Mouse (Mus musculus) ZHBTc4 (cell line): ENCODE measurements at regions not wholly inside any gene's neighbourhood (a gene's known extent, or its start where the extent isn't known, plus 50 kb on each side); places are given as distances from the start of the nearest gene placed in this dataset.
A peak's percentile ranks its signal among the peaks of the same experiment; 100 is the strongest.
"Not testable (repeated sequence)": the region's sequence is repeated elsewhere in the genome, so short reads cannot be mapped to it uniquely, and the experiment has no call there.

ENCODE experiments used
- DNase-seq: peaks from one replicate; pipeline ENCODE4 v3.0.0-alpha.2; 2011; ENCODE audit warnings: low read depth, low spot score

DNA sequence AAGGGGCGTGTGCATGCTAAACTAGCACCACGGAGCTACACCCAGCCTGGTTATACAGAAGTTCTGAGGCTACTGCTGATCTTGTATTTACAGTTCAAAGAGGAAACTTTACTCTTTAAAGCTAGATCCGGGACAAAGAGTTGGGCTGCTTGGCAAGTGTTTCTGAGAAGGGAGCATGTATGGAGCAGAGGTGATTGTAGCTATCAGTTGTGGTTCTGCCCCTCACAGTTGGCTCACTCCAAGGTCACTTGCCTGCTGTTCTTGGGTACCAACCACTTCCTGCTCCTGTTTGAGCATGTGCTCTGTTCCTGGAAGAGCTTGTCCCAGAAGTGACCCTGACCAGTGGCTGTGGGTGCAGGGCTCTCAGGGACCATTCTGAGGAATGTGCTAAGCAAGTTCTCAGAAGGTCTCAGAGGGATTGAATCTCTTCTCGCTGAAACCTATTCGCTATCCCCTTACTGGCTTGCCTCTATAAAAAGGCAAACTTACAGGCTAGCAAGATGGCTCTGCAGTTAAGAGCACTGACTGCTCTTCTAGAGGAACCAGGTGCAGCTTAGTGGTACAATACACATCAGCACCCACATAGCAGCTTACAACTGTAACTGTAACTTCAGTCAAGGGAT lies 94.9 kb upstream of the Max start:
- peak; percentile 83 for DNase-seq

DNA sequence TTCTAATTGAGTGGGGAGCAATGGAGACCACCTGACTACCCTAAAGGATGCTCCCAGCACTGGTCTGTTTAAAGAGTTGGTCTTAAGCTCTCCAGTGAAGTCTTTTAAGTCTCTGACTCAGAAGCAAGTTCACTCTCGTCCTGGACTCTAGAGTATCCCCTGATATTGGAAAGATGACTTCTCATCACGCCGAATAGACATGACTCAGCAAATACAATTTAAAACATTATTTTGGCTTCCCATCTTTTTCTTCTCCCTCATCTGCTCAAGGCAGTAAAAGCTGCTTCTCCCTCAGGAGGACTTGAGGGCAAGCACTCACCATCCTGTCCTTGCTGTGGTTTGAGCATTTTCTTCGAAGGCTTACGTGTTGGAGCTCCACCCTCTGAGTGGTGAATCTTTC lies 92.7 kb upstream of the Max start:
- no peak for DNase-seq

DNA sequence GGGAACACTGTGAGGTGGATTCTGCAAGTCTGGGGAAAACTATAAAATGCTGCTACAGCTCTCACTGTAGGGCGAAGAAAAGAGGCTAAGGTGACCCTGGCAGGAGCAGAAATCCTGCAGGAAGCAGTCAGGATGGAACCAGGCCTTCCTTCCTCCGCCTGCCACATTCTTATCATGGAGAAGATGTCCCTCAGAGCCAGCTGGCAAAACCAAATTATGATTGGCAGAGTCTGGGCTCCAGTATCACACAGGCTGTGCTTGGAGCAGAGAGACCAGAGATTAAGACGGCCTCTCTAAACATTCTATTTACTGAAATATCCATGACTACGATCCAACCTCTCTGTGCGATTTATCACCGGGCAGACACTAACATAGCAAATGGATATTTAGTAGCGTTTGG lies 92.2 kb upstream of the Max start:
- no peak for DNase-seq

DNA sequence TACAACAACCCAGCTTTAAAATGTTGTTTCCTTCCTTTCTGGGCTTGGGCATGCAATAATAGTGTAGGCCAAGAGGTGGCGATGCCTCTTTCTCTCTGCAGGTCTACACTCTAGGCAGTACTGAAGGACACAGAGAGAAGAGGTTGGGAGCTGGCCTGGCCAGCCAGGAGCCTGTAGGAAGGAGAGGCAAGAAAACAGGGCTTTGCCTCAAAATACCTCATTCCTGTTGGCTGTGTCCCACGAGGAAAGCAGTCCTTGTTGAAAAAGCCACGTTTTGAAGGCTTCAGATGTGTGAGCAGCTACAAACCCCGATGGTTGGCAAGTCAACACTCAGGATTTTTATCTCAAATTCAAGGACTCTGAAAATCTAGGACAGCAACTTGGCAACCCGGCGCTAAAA lies 90.9 kb upstream of the Max start:
- DNase-seq, result peak; percentile 79

DNA sequence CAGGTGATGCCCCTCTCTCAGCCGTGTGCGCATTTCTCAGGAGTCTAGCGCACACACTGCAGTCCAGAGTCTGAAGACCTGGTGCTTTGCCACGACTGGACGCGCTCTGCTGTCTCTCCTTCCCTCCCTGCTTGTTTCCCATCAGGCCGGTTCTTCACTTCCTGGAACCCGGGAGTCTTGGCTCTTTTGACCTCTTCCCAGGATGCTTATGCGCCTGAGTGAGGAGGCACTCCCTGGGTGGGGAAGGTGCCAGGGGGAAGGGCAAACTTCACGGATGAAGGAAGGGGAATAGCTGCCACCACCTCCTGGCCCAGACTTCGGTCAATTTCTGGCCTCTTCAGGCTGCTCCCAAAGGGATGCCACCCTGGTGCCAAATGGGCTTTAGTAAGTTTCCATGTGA lies 86.4 kb upstream of the Max start:
- peak; percentile 49 for DNase-seq

DNA sequence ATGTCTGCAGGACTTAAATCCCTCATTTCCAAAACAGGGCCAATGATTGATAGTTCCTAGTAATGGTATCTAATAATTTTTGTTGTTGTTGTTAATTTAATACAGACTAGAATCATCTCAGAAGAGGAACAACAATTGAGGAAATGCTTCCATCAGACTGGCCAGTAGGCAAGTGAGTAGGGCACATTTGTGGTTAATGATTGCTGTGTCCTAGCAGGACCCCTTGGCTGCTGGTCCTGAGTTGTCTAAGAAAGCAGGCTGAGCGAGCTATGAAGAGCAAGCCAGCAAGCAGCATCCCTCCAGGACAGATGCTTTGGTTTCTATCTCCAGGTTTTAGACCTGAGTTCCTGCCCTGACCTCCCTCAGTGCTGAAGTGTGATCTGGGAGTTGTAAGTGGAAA lies 85.3 kb upstream of the Max start:
- DNase-seq, result no peak

DNA sequence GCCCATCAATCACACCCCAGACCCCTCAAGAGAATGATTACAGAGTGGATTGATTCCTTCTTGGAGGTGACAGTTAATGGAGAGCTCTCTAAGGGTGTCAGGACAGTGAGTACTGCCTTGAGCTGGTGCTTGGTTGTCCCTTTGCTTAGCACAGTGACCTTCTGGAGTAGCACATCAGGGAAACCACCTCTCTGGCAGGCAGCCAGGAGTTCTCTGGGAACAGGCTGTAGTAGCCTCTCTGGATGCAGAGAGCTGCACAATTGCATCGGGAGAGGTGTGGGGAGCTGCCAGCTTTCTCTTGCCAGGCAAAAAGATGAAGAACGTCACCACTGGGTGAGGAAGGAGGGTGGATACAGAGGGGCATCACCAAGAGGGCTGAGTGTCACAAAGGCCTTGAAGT lies 84.0 kb upstream of the Max start:
- no peak for DNase-seq

DNA sequence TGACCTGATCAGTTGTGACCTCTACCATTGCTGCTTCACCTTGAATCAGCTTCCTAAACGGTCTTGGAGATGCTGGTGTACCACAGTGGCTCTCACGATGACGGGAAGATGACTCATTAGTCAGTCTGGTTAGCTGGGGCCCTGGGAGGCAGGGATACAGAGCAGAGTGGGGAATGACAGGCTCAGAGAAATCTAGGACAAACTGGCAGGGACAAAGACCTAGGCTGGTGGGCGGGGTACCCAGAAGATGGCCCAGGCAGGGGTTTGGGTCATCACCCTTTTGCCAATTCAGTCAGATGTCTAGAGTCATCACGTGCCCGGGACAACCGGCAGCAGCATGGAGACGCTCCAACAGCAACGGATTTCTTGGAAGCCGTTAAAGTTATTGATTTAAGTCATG lies 83.4 kb upstream of the Max start:
- no peak for DNase-seq

DNA sequence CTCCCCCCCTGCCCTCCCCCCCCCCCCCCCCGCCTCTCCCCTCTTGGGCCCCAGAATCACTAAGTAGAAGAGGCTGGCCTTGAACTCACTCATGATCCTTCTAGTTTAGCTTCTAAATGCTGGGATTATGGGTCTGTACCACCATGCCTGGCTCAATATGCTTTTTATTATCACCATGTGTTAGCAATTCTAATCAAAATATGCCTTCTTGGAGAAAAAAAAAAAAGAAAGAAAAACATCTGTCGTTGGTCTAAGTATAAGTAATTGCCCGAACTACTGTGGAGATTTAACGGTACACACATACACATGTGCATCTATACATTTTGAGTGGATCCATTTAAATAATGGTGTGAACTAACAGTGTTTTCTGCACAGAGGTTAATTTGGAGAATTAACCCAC lies 80.4 kb upstream of the Max start:
- no peak for DNase-seq

DNA sequence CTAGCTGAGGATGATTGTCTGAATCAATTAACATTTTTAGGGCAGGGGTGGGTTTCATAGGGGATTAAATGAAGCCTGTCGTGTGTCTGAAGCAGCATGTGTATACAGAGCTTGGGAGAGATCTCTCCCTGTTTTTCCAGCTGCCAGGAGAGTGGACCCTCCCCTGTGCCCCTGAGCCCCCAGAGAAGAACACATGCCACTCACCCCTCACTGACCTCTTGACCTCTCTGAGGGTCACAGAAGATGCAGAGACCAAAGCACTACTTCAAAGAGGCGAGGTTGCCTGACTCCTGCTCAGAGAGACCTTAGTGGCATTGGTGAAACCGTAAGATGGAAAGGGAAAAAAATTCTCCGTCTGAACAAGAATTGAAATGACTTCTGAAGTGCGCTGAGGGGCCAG lies 79.1 kb upstream of the Max start:
- no peak for DNase-seq

DNA sequence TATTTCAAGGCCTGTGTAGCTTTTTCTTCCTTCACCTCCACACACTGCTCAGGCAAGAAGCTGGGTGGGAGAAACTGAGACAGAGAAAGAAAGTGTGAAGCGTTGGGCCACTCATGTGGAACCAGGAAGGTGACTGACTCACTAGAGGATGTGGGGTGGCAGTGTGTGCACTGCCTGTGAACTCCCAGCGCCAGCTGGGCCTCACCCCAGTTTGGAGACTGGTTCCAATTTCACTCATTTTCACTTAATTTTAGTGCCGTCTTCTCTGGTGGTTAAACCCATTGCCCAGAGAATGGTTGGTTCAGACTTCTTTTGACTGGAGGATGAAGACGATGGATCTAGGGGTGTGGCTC lies 77.9 kb upstream of the Max start:
- DNase-seq, result no peak

DNA sequence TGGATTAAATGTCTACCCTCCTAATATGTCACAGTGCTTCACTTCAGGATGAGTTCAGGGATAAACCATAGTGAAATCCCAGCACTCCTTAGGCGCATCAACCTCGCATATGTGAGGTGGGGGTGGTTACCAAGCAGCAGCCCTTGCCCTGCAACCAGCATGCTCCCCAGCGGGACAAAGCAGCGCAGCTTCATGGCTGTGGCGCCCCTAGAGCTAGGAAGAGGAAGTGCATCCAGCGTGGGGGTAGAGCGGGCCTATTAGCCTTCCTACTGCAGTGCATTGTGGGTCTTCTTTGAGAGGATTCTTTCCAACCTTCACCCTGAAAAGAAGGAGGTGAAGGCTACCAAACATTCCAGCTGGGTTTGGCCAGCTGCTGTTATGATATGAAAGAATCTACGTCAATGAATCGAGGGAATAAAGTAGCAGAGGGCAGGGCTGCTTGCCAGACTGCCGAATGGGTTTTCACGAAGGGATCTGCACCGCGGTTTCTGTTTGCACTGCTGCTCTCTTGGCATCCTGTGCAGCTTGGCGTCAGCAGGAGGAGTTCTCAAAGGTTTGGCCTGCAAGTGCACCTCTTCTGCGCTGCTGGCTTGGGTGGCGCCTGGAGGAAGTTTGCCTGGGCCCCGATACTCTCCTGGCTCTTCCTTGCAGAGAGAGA lies 77.4 kb upstream of the Max start:
- peak; percentile 96 for DNase-seq

DNA sequence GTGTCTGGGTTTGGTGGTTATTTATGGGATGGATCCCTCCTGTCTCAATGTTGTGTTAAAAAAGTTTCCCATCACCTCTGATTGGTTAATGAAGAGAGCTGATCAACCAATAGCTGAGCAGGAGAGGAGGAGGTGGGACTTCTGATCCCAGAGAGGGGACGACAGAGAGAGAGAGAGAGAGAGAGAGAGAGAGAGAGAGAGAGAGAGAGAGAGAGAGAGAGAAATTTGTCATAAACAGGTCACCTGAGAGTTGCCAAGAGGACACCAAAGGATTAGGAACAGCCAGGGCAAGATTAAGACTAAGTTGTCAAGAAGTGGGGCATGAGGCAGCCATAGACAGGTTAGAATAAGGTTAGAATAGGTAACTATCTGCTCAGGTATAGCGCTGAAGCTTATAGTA lies 73.7 kb upstream of the Max start:
- DNase-seq, result no peak

DNA sequence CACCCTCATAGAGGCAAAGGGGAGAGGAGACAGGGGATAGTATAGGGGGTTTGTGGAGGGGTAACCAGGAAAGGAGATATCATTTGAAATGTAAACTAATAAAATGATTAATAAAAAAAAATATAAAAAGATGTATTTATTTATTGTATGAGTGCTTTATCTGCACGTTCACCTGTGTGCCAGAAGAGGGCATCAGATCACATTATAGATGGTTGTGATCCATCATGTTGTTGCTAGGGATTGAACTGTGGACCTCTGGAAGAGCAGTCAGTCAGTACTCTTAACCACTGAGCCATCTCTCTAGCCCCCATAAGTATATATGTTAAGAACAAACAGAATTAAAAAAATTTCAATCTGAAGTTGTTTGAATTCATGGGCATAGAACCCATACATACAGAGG lies 69.4 kb upstream of the Max start:
- DNase-seq, result no peak

DNA sequence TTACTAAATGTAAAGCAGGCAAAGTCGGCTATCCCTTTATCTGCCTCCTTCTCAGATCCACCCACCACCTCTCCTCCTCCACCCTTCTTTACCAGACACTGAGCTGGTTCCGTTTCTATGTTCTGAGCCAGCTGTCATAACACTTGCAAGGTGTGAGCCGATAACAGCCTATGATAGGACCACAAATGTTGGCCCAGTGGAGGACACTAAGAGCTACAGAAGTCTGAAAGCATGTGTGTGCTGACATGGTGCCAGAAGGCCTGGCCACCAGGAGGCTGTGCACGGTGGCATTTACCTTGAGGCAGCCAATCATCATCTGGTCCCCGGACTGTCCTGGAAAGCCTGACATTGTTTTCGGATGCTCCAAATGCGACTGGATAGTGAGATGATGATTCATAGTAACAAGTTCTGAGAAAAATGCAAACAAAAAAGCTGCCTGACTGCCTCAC lies 63.5 kb upstream of the Max start:
- DNase-seq, result no peak

DNA sequence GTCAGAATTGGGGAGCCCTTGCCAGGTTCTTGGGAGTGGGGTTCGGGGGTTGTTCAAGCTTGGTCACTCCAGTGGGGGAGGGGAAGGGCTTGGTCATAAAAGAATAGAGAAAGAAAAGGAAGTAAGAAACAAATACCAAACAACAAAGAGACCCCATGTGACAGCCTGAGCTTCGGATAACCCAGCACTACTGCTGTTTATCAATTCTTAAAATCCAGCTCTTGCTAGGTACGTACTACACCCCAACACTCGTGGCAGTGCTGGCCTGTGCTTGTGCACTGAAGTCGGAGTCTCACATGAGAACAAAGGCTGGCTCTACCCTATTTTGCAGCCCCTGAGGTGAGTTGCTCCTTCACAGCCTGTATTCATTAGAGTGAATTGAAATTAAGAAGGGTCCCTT lies 60.5 kb upstream of the Max start:
- DNase-seq, result no peak

DNA sequence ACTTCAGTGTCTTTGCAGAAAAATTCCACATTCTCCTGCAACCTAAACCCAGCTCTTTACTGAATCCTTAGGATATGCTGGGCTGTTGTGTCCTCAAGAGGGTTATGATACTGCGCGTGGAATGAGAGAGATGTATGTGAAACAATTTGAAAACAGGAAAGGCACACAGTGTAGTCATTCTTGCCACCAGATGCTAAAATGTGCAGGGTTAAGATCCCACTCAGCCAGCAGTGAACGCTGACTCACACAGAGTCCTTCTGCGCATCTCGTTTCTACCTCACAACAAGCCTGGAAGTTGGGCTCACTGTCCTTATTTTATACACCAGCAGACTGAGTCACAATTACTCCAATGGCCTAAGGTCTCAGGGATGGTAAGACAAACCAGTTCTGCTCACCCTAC lies 59.9 kb upstream of the Max start:
- no peak for DNase-seq

DNA sequence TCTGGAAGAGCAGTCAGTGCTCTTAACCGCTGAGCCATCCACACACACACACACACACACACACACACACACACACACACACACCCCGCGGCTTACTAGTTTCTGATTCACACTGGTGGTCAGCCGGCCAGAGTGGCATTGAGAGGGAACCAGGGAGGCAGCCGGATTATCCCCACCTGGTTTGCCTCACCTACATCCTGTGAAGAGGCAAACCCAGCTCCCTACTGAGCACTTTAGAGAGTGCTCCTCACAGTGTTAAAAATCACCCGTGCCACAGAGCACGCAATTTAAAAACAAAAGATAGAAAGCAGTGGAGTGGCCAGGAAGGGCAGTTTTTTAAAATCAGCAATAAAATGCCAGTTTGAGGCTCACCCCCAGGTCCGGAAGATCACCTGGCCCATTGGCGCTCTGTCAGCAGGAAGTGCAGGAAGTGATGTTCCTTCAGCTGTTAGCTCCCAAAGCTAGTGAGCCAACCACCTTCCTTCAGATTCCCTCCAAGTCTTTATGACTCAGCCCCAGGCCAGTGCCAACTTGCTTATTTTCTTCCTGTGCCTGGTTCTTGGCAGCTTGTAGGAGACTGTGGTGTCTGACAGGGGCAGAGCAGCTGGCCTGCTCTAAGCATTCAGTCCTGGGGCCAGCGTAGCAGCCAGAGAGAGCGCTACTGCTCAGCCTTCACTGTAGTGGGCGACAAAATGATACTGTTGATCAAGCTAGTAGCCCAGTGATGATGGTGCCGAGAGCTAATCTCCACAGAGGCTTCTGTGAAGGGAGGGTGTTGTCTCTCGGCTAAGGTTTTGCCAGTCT lies 57.9 kb upstream of the Max start:
- DNase-seq, result no peak

DNA sequence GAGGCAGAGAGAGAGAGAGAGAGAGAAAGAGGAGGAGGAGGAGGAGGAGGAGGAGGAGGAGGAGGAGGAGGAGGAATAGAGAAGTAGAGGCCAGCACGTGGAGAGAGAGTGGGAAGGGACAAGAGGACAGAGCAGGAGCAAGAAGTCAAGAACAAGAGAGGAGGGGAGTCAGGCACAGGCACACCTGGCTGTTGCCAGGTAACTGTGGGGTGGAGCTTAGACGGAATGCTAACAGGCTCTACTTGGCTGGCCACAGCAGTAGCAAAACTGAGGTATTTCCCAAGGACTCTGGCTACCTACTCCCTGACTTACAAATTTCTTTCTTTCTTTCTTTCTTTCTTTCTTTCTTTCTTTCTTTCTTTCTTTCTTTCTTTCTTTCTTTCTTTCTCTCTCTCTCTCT lies 57.1 kb upstream of the Max start:
- not testable (repeated sequence) for DNase-seq

DNA sequence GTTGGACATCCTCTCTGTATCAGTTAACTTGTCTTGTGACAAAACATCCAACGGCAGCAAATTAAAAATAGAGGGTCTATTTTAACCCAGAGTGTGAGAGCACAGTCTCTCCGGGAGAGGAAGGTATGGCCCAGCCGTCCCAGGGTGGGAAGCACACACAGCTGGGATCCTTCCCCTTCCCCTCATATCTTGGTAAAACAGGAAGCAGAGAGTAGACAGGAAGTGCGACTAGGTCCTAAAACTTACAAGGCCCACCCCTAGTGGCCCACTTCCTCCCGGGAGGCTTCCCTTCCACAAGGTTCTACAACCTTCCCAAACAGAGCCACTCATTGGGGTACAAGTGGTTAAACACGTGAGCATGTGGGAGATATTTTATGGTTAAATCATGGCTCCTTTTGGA lies 56.4 kb upstream of the Max start:
- no peak for DNase-seq

DNA sequence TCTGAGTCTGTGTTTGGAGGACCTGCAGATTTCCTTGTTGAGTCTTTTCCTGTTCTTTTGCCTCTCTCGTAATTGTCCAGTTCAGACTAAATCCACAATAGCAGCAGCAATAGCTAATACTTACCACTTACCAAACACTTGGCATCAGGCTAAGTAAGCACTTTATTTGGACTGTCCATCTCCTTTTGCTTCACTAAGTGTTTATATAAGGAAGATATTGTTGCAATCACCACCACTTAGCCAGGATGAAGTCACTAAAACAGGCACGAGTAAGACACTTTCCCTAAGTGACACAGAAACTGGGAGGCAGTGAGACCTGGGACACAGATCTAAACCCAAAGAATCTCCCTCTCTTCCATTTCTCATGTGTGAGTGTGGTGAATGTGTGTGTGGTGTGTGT lies 52.9 kb upstream of the Max start:
- DNase-seq, result no peak
